Mouse (Mus musculus): ENCODE measurements at regions not wholly inside any gene's neighbourhood (a gene's known extent, or its start where the extent isn't known, plus 50 kb on each side); places are given as distances from the start of the nearest gene placed in this dataset.

DNA sequence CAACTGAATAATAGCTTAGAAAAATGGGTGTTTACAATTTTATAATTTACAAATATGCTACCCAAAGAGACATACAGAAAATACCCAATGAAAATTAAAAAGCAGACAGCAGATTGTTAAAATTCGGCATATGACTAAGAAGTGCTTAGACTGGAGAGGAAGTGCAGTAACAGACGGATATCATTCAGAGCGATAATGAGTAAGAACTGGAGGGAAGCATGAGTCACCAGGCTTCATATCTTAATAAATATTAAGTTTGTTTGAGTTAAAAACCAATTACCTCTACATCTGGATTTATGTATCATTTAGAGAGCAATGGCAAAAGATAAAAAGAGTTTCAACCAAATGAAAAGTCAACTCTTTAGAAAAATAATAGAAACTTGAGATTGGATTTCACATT, 1413.5 kb upstream of the Alcam start:
- TF ChIP-seq EP300 (IDR thresholded peaks at IDR 0.05; ENCODE audit: low read depth), result no peak
- TF ChIP-seq CTCF (IDR thresholded peaks at IDR 0.05; ENCODE audit: low read depth), result no peak

Measured in liver, postnatal 0 days (tissue).